Mouse (Mus musculus) layer of hippocampus, postnatal 10 days (tissue): ENCODE measurements around the gene Jun. TPM values are rescaled to one million over a fixed set of nuclear protein-coding genes. Genes with fewer than 3 reads are reported as not detected.

Source experiments
- DNase-seq, 2 experiments: peaks; one replicate each; pipeline ENCODE4 v3.0.0; 2021; ENCODE audit warnings: low spot score in 2 of 2
- total RNA-seq, 2 experiments: library from RNA; stranded (reverse); gene quantifications; 2 replicates each; pipeline ENCODE4 v1.2.3; 2021

Gene Jun
- total RNA-seq, 2 experiments from 2014 or later: 65.0 to 72.0 TPM

- no peak for DNase-seq
These were observed 20.9 kb downstream of the Jun start for GRCm38 (mm10) chr4:95031158-95031557.

DNA sequence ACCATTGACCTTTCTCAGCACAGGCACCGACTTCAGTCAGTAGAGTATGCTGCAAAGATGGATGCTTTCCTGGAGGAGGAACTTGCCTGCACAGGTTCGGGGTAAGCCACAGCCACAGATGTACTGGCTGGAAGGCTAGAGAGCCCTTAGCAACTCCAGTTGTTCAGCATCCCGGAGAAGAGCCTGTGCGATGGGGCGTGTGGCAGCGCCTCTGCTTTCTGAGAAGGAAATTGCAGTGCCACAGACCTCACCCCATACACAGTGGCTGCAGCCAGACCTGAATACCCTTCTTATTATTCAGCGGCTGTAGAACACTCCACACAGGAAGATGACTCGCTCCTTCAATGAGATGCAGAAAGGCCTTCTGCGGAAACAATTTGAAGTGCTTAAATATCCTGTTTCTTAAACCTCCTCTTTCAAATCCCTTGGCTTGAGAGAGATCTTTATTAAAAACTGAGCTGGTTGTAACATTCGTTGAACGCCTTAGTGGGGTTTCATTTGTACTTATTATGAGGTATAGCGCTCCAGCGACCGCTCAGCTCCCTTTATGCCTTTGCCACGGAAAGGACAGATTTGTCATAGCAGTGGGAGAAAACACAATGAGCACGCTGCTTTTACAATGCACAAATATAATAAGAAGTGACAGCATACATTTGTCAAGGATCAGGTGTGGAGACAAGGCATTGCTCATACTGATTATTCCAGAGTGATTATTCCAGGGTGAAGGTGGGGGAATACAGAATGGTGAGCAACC, 26.0 kb downstream of the Jun start:
- no peak for DNase-seq

DNA sequence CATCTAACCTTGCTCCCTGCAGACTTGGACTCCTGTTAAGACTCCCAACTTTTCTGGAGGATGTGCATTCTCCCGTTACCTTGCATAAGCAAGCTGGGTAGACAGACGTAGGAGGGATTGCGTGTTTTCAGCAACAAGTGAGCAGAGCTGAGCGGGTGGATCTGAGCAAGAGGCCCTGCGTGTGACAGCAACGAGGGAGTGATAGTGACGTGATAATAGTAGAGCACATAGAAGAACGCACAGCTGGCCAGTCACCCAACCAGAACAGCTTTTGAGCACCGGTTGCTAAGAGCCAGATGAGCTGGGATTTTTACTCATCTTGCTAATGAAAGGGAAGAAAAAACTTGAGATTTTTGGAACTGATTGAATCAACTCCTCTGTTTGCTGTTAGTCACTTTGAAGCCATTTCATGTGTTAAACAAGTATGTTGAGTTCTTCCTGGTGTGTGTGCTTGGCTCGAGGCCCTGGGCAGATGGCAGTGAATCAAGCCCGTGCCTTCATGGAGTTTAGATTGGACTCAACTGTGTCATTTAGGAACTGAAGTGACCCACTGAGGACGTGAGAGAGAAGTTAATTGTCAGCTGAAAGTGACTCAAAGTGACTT, 28.6 kb downstream of the Jun start:
- peak in 1 of 2 experiments; percentile 19 for DNase-seq

GRCm38 (mm10) chr4:95021649-95022637, 30.1 kb downstream of the Jun start:
- DNase-seq: no peak

DNA sequence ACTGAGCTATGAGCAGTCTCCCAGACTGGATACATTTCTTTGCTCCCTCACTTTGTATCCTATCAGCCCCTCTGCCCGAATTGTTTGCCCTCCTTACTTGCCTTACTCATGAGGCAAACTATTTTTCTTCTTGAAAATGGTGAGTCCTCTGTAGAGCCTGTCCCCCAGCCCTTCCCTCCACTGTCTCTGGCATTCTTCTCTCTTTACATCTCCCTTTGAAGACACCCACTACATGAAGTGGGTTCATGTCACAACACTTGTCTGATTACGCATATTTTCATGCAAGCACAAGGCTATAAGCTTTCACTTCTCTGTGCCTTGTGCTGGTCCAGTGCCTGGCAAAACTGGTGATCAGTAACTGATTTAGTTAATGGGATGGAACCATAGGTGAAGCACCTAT, 31.8 kb downstream of the Jun start:
- DNase-seq: no peak

- DNase-seq: no peak
These were observed 33.8 kb downstream of the Jun start for GRCm38 (mm10) chr4:95018221-95018620.

DNA sequence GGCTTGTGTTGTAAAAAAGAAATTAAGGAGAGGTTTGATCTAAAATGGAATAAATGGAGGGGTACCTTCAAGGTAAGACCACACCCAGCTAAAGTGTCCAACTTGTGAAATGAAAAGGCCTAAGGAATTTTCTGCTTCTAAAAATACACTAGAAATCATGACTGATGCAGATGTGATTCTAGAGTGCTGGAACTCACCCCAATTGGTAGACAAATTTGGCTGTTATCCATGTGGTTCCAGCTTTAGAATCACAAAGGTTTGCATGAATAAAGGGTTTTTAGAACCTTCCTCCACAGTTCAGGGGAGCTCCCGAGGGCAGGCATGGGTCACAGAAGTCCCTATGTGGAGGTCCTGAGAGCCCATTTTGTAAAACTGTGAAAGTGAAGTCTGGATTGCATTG, 39.3 kb downstream of the Jun start:
- no peak for DNase-seq

GRCm38 (mm10) chr4:95012256-95012655, 39.8 kb downstream of the Jun start:
- DNase-seq: no peak

- peak; percentile 87 to 88 for DNase-seq
These were observed 43.6 kb downstream of the Jun start for GRCm38 (mm10) chr4:95008175-95009057.

DNA sequence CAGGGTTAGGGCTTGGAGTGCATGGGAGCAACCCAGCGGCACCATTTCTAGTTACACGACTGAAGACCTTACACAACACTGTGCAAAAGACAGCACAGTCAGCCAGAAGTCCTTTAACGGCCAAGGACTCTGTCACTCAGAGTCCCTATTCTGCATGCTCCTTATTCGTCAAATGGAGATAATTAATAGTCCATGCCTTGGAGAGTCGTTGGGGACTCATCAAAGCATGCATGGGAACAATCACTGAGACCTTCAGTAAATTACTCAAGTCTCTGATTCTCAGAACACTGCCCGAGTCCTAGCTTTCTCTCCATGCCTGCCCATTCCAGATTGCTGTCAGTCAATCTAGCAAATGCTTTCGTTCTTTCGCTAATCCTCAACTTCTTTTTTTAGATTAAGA, 44.3 kb downstream of the Jun start:
- DNase-seq: no peak

GRCm38 (mm10) chr4:95005251-95005830, 46.7 kb downstream of the Jun start:
- DNase-seq: no peak

- DNase-seq: no peak
These were observed 50.8 kb downstream of the Jun start for GRCm38 (mm10) chr4:95001043-95001775.

- no peak for DNase-seq
These were observed 51.9 kb downstream of the Jun start for GRCm38 (mm10) chr4:95000147-95000546.

DNA sequence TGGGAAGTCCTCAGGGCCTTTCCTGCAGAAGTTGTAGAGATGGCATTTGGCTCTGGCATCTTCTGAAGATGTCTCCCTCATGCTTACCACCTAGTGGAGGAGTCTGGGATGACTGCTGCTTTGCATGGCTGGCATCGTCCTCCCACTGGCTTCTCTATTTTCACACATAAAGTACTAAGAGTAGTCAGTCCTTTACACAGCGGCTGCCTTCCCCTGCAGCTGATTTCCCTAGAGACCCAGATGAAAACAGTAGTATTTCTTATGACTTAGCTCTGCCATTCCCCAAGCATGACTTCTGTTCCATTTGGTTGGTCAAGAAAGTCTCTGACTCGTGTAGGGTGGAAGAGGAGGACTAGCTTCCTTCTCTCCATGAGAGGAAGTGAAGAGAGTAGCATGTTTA, 52.8 kb downstream of the Jun start:
- no peak for DNase-seq

Other genes with a start within 250 kb of the Jun start
- gene Eqtn, start 123.4 kb downstream of the Jun start, total RNA-seq: under 1 TPM; 0.75 to 0.78 TPM
- 10 to 100 TPM; 29.0 to 30.2 TPM for gene Mysm1, start 73.1 kb downstream of the Jun start, total RNA-seq